Mouse (Mus musculus) kidney, adult 2 months (tissue): ENCODE measurements around the gene Vax1. TPM values are rescaled to one million over a fixed set of nuclear protein-coding genes. Genes with fewer than 3 reads are reported as not detected.

Source experiments
- DNase-seq: peaks from one replicate; pipeline ENCODE4 v3.0.0; 2021
- H3K27ac ChIP-seq: fragments of 200-500 bp; 2 replicates; pipeline ENCODE4 v1.5.1; 2012; ENCODE audit warnings: low read depth, low read length, control low read depth, inconsistent platforms; ENCODE audit not compliant: insufficient read depth
- H3K27me3 ChIP-seq: fragments of 200-500 bp; replicated peaks from 2 replicates; pipeline ENCODE4 v1.6.1; 2012; ENCODE audit warnings: mild to moderate bottlenecking, moderate library complexity, low read length, inconsistent platforms; ENCODE audit not compliant: control insufficient read depth, insufficient read depth
- H3K36me3 ChIP-seq: fragments of 200-500 bp; 2 replicates; pipeline ENCODE4 v1.6.1; 2012; ENCODE audit warnings: mild to moderate bottlenecking, moderate library complexity, low read length, inconsistent platforms; ENCODE audit not compliant: control insufficient read depth, insufficient read depth
- H3K4me1 ChIP-seq: fragments of 200-500 bp; 2 replicates; pipeline ENCODE4 v1.6.1; 2011; ENCODE audit warnings: low read length; ENCODE audit not compliant: control insufficient read depth, insufficient read depth
- H3K4me3 ChIP-seq: fragments of 200-500 bp; 2 replicates; pipeline ENCODE4 v1.5.1; 2011; ENCODE audit warnings: mild to moderate bottlenecking, low read depth, low read length, control low read depth; ENCODE audit not compliant: insufficient read depth
- CTCF ChIP-seq: fragments of 200-500 bp; conservative IDR thresholded peaks from 2 replicates; pipeline ENCODE4 v1.5.1; 2011; ENCODE audit warnings: low read depth, mild to moderate bottlenecking, control low read depth, low read length, moderate library complexity, mixed read lengths; ENCODE audit not compliant: insufficient read depth, insufficient read length
- POLR2A ChIP-seq: fragments of 200-500 bp; IDR thresholded peaks from one replicate; pipeline ENCODE4 v1.6.1; 2011; ENCODE audit warnings: low read depth, low read length, control low read depth
- WGBS: fragments of 180-500 bp; shearing (Covaris S2); methylation state at CpG from one replicate; pipeline ENCODE4 v1.1.7; 2018; 5-methylcytosine and 5-hydroxymethylcytosine counted together
- polyA plus RNA-seq: library from polyadenylated mRNA; depleted of rRNA; stranded (reverse); fragments of >200 nt; gene quantifications from 2 replicates; pipeline ENCODE4 v1.2.3, GENCODE M21; 2012

Vax1 gene
- polyA plus RNA-seq, 1 experiment, result not detected

- 8% methylated on average over 3 of the region's 3 CpGs for WGBS
- DNase-seq, result peak; percentile 94
- H3K4me3 ChIP-seq, result no peak overlapping the region
- no peaks in the 10 kb centered on the region for H3K36me3 ChIP-seq
- H3K4me1 ChIP-seq, result no peaks in the 10 kb centered on the region
- TF ChIP-seq CTCF (no peak), POLR2A (no peak)
- no peak overlapping the region for H3K27ac ChIP-seq
- no peaks in the 10 kb centered on the region; the same call in 1 of the 2 replicates for H3K27me3 ChIP-seq
These were observed 14.1 kb upstream of the Vax1 start for GRCm38 (mm10) chr19:59184000-59184399.

GRCm38 (mm10) chr19:59173341-59174015 is 3.6 kb upstream of the Vax1 start:
- H3K4me1 ChIP-seq, result no peaks in the 10 kb centered on the region
- H3K36me3 ChIP-seq, result no peaks in the 10 kb centered on the region
- no peak overlapping the region for H3K4me3 ChIP-seq
- WGBS, result 20% methylated on average over 6 of the region's 6 CpGs
- no peak for DNase-seq
- peaks cover 18% of the 10 kb centered on the region for H3K27me3 ChIP-seq
- no peak overlapping the region for H3K27ac ChIP-seq
- TF ChIP-seq POLR2A, result no peak
- no peak for TF ChIP-seq CTCF

GRCm38 (mm10) chr19:59172781-59173180 is 2.9 kb upstream of the Vax1 start:
- no peaks in the 10 kb centered on the region for H3K36me3 ChIP-seq
- H3K27me3 ChIP-seq, result peaks cover 20% of the 10 kb centered on the region
- 2% methylated on average over 3 of the region's 3 CpGs for WGBS
- TF ChIP-seq CTCF (no peak), POLR2A (no peak)
- no peak overlapping the region for H3K4me3 ChIP-seq
- H3K4me1 ChIP-seq, result no peaks in the 10 kb centered on the region
- no peak for DNase-seq
- H3K27ac ChIP-seq, result no peak overlapping the region

DNA sequence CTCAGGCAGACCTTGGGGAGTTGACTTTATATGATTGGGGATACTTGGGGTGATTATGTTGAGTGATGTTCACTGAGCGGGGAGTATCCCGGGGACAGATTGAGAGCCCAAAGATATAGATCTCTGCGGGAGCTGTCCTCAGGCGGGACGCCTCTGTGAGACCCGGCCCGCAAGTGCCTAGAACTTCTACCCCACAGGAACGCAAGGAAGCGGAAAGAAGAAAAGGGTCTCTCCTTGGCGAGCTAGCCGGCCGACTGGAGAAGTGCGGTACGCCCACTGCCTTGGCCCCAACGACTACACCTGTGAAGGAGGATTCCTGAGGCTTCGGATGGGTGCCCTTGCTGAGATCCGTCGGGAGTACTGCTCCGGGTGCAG is 2.0 kb upstream of the Vax1 start:
- H3K36me3 ChIP-seq, result no peaks in the 10 kb centered on the region
- TF ChIP-seq CTCF (no peak), POLR2A (no peak)
- H3K4me3 ChIP-seq, result no peak overlapping the region
- WGBS, result 6% methylated on average over 19 of the region's 19 CpGs
- H3K27me3 ChIP-seq, result peaks cover 20% of the 10 kb centered on the region
- DNase-seq, result no peak
- H3K4me1 ChIP-seq, result no peaks in the 10 kb centered on the region
- H3K27ac ChIP-seq, result no peak overlapping the region

GRCm38 (mm10) chr19:59171151-59171870 is 1.5 kb upstream of the Vax1 start:
- 5% methylated on average over 38 of the region's 38 CpGs for WGBS
- TF ChIP-seq CTCF (no peak), POLR2A (no peak)
- no peaks in the 10 kb centered on the region for H3K4me1 ChIP-seq
- no peak overlapping the region for H3K27ac ChIP-seq
- H3K27me3 ChIP-seq, result peaks cover 22% of the 10 kb centered on the region
- DNase-seq, result no peak
- no peaks in the 10 kb centered on the region for H3K36me3 ChIP-seq
- no peak overlapping the region for H3K4me3 ChIP-seq

GRCm38 (mm10) chr19:59170766-59171095 is 875 bp upstream of the Vax1 start:
- WGBS, result 6% methylated on average over 6 of the region's 6 CpGs
- H3K4me3 ChIP-seq, result no peak overlapping the region
- H3K36me3 ChIP-seq, result no peaks in the 10 kb centered on the region
- H3K27me3 ChIP-seq, result peaks cover 26% of the 10 kb centered on the region
- no peak for TF ChIP-seq CTCF
- TF ChIP-seq POLR2A, result no peak
- no peaks in the 10 kb centered on the region for H3K4me1 ChIP-seq
- no peak overlapping the region for H3K27ac ChIP-seq
- DNase-seq, result no peak

- 3% methylated on average over 65 of the region's 65 CpGs for WGBS
- Histone ChIP-seq H3K4me3 (no peak overlapping the region), H3K27ac (no peak overlapping the region), H3K36me3 (no peaks in the 10 kb centered on the region), H3K4me1 (no peaks in the 10 kb centered on the region), H3K27me3 (peaks cover 29% of the 10 kb centered on the region)
- TF ChIP-seq POLR2A (no peak), CTCF (no peak)
- DNase-seq, result no peak
These were observed 517 bp downstream of the Vax1 start for GRCm38 (mm10) chr19:59169143-59169935.
